Mouse (Mus musculus) kidney, postnatal 0 days (tissue): ENCODE results near the gene Rabl3. TPM values are rescaled to one million over a fixed set of nuclear protein-coding genes. Genes with fewer than 3 reads are reported as not detected.
A peak's percentile ranks its signal among the peaks of the same experiment; 100 is the strongest.

Experiments used
- ATAC-seq: fragments of 200-750 bp; cut with Nextera tagmentation; replicated peaks from 2 replicates; pipeline ENCODE4 v1.8.0; 2017; ENCODE audit warnings: low read depth, moderate number of reproducible peaks, moderate TSS enrichment, moderate library complexity; ENCODE audit not compliant: low FRiP score
- DNase-seq: peaks from one replicate; pipeline ENCODE4 v3.0.0-alpha.2; 2016; ENCODE audit warnings: low spot score
- H3K27ac ChIP-seq: fragments of 300-500 bp; sonication (generic); 2 replicates; pipeline ENCODE4 v1.5.1; 2014; ENCODE audit warnings: mild to moderate bottlenecking
- H3K27me3 ChIP-seq: fragments of 300-500 bp; sonication (generic); 2 replicates; pipeline ENCODE4 v1.6.1; 2014; ENCODE audit warnings: low read length, mixed read lengths; ENCODE audit not compliant: insufficient read depth
- H3K36me3 ChIP-seq: fragments of 300-500 bp; sonication (generic); 2 replicates; pipeline ENCODE4 v1.6.1; 2014; ENCODE audit warnings: low read length, mixed read lengths; ENCODE audit not compliant: insufficient read depth
- H3K4me1 ChIP-seq: fragments of 300-500 bp; sonication (generic); replicated peaks from 2 replicates; pipeline ENCODE4 v1.6.1; 2014; ENCODE audit warnings: antibody characterized with exemption, low read length, mixed read lengths; ENCODE audit not compliant: insufficient read depth
- H3K4me2 ChIP-seq: fragments of 300-500 bp; sonication (generic); 2 replicates; pipeline ENCODE4 v1.6.1; 2014; ENCODE audit warnings: mild to moderate bottlenecking, low read length, moderate library complexity, mixed read lengths
- H3K4me3 ChIP-seq: fragments of 300-500 bp; sonication (generic); replicated peaks from 2 replicates; pipeline ENCODE4 v1.5.1; 2014; ENCODE audit warnings: low read depth, low read length
- H3K9ac ChIP-seq: fragments of 300-500 bp; sonication (generic); 2 replicates; pipeline ENCODE4 v1.6.1; 2014; ENCODE audit warnings: low read depth, low read length
- H3K9me3 ChIP-seq: fragments of 300-500 bp; sonication (generic); replicated peaks from 2 replicates; pipeline ENCODE4 v1.6.1; 2016; ENCODE audit warnings: low read length, inconsistent platforms, mixed read lengths
- CTCF ChIP-seq: IDR thresholded peaks from 2 replicates; pipeline ENCODE4 v1.5.1; 2016; ENCODE audit warnings: antibody characterized with exemption, low read depth, mild to moderate bottlenecking, moderate library complexity
- WGBS: fragments of 180-500 bp; shearing (Covaris S2); extraction: QIAGEN DNeasy Blood & Tissue Kit; methylation state at CpG from one replicate; pipeline ENCODE4 v1.1.7; 2014; 5-methylcytosine and 5-hydroxymethylcytosine counted together
- polyA plus RNA-seq: library from polyadenylated mRNA; unstranded; fragments of >200 nt; fragmentation: Nextera tagmentation; extraction: Ambion mirVana; gene quantifications from 2 replicates; pipeline ENCODE4 v1.2.1, GENCODE M21; 2015

Gene Rabl3
- polyA plus RNA-seq, 1 experiment from 2014 or later = 20.7 TPM

GRCm38 (mm10) chr16:37573061-37573460 lies 33.4 kb downstream of the Rabl3 start:
- TF ChIP-seq CTCF = no peak; the same call in 1 of the 2 replicates
- no peaks in the 10 kb centered on the region for H3K4me1 ChIP-seq
- no peaks in the 10 kb centered on the region for H3K9me3 ChIP-seq
- no peaks in the 10 kb centered on the region for H3K27me3 ChIP-seq
- peaks cover 2% of the 10 kb centered on the region; the same call in 1 of the 2 replicates for H3K36me3 ChIP-seq
- H3K4me2 ChIP-seq = no peak overlapping the region
- no peak for DNase-seq
- H3K9ac ChIP-seq = no peak overlapping the region
- H3K4me3 ChIP-seq = no peak overlapping the region
- 96% methylated on average over 5 of the region's 5 CpGs for WGBS
- no peak overlapping the region for H3K27ac ChIP-seq
- no peak for ATAC-seq

GRCm38 (mm10) chr16:37575325-37575724 lies 35.6 kb downstream of the Rabl3 start:
- no peaks in the 10 kb centered on the region for H3K27me3 ChIP-seq
- no peak overlapping the region for H3K4me3 ChIP-seq
- no peaks in the 10 kb centered on the region for H3K4me1 ChIP-seq
- no peak overlapping the region for H3K9ac ChIP-seq
- WGBS = 88% methylated on average over 3 of the region's 3 CpGs
- 0 out of 2 replicates have a peak, but pooled peaks cover 2% of the 10 kb centered on the region for H3K36me3 ChIP-seq
- H3K9me3 ChIP-seq = no peaks in the 10 kb centered on the region
- no peak for ATAC-seq
- H3K27ac ChIP-seq = no peak overlapping the region
- DNase-seq = no peak
- TF ChIP-seq CTCF = no peak
- no peak overlapping the region for H3K4me2 ChIP-seq

- Histone ChIP-seq H3K4me2 (no peak overlapping the region), H3K4me3 (no peak overlapping the region), H3K27me3 (no peaks in the 10 kb centered on the region), H3K36me3 (no peaks in the 10 kb centered on the region), H3K9ac (no peak overlapping the region), H3K9me3 (no peaks in the 10 kb centered on the region), H3K27ac (no peak overlapping the region), H3K4me1 (peaks cover 7% of the 10 kb centered on the region)
- WGBS = 63% methylated on average over 1 of the region's 1 CpGs
- DNase-seq = no peak
- peak; percentile 41; the same call in 1 of the 2 replicates for ATAC-seq
- TF ChIP-seq CTCF = no peak
Observed at GRCm38 (mm10) chr16:37579591-37579990, 39.9 kb downstream of the Rabl3 start.

DNA sequence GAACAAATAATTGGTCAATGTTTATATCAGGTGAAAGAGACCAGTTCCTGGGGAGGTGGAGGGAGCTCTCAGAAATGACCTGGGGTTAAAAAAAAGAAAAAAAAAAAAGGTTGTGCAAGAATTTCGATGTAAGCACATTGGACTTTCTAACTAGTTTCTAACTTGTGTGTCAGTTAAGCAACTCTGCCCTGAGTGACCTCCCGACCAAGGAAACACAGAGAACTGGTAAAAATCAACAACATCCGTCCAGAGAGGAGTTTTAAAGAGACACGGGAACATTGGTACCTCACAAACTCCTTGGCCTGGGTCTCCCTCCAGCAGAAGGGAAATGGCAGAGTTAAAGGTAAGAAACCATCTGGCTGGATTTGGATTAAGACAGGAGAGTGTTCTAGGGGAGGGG lies 40.3 kb downstream of the Rabl3 start, which contains the start of gene Hgd:
Hgd (plus strand) TSS at position 160 of the 400 bp plus-strand sequence.
- Histone ChIP-seq H3K36me3 (no peaks in the 10 kb centered on the region), H3K4me2 (no peak within 1 kb of the TSS), H3K27me3 (no peaks in the 10 kb centered on the region), H3K9me3 (no peaks in the 10 kb centered on the region), H3K9ac (no peak within 1 kb of the TSS), H3K4me3 (no peak within 1 kb of the TSS), H3K4me1 (peaks cover 7% of the 10 kb centered on the region), H3K27ac (no peak within 1 kb of the TSS; the same call in 1 of the 2 replicates)
- DNase-seq (no peak), ATAC-seq (peak; percentile 26; the same call in 1 of the 2 replicates)
- 56% methylated on average over 4 of the region's 4 CpGs for WGBS
- TF ChIP-seq CTCF = no peak

DNA sequence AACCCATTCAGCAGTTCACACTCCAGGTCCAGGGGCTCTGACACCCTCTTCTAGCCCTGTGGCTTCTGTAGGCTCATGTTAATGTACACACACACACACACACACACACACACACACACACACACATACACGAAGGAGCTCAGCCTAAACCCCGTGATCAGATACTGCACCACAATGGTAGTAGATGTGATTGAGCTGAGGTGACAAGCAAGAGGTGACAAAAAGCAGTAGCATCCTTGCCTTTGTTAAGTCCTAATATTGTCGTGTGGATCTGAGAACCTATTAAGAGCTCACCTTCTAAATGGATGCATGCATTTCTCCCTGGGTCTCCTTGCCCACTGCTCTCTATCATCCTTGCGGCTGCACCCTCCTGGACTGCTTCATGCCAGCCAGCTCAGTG lies 41.0 kb downstream of the Rabl3 start:
- Histone ChIP-seq H3K27ac (no peak overlapping the region; the same call in 1 of the 2 replicates), H3K9me3 (no peaks in the 10 kb centered on the region), H3K4me3 (no peak overlapping the region), H3K9ac (no peak overlapping the region), H3K36me3 (no peaks in the 10 kb centered on the region), H3K27me3 (no peaks in the 10 kb centered on the region), H3K4me2 (no peak overlapping the region), H3K4me1 (peaks cover 7% of the 10 kb centered on the region)
- WGBS = 84% methylated on average over 4 of the region's 4 CpGs
- DNase-seq = no peak
- no peak for ATAC-seq
- TF ChIP-seq CTCF = no peak

DNA sequence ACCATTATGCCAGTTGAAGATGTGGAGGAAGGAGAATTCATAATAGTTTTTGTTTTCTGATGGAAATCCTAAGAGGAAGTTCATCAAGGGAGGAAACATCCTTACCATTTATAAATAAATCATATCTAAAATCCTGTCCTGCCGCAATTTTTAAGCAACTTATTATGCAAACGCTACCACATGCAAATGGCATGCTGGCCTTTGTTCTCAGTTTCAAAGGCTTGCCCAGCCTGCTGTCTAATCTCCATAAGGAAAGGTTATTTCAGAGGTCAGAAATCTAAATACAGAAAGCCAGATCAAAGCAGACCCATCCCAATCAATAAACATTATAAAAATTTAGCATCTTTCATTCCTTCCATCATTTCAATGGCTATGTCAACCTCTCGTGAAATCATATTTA lies 42.2 kb downstream of the Rabl3 start:
- H3K27me3 ChIP-seq = no peaks in the 10 kb centered on the region
- no peak overlapping the region for H3K4me2 ChIP-seq
- H3K4me1 ChIP-seq = peaks cover 7% of the 10 kb centered on the region
- no peak overlapping the region for H3K27ac ChIP-seq
- no peaks in the 10 kb centered on the region for H3K36me3 ChIP-seq
- ATAC-seq (no peak), DNase-seq (no peak)
- no peak for TF ChIP-seq CTCF
- no peak overlapping the region for H3K4me3 ChIP-seq
- WGBS = 85% methylated on average over 3 of the region's 3 CpGs
- no peak overlapping the region for H3K9ac ChIP-seq
- no peaks in the 10 kb centered on the region for H3K9me3 ChIP-seq

- Histone ChIP-seq H3K9ac (no peak overlapping the region), H3K4me1 (peaks cover 7% of the 10 kb centered on the region), H3K36me3 (no peaks in the 10 kb centered on the region), H3K4me3 (no peak overlapping the region), H3K9me3 (no peaks in the 10 kb centered on the region), H3K4me2 (no peak overlapping the region), H3K27me3 (no peaks in the 10 kb centered on the region), H3K27ac (peak overlapping the region; percentile 85)
- 90% methylated on average over 3 of the region's 3 CpGs for WGBS
- DNase-seq = peak; percentile 11
- TF ChIP-seq CTCF = no peak
- ATAC-seq = no peak; the same call in 1 of the 2 replicates
Observed at GRCm38 (mm10) chr16:37583306-37583705, 43.6 kb downstream of the Rabl3 start.
